Mouse (Mus musculus) CH12.LX (cell line): ENCODE results near the gene Hist1h3b. TPM values are rescaled to one million over a fixed set of nuclear protein-coding genes. Genes with fewer than 3 reads are reported as not detected.

Experiments used
- DNase-seq: peaks from one replicate; pipeline ENCODE4 v3.0.0-alpha.2; 2013; ENCODE audit errors: extremely low read depth
- H3K27ac ChIP-seq: 2 replicates; pipeline ENCODE4 v1.5.1; 2012; ENCODE audit warnings: low read depth, mild to moderate bottlenecking, control low read depth, moderate library complexity; ENCODE audit not compliant: insufficient read depth
- H3K27me3 ChIP-seq: replicated peaks from 2 replicates; pipeline ENCODE3; 2012; ENCODE audit warnings: inconsistent platforms
- H3K36me3 ChIP-seq, 2 experiments: replicated peaks in 1 of 2; 2 replicates each; pipeline versions ENCODE3 to v1.6.1; 2012; ENCODE audit warnings: inconsistent platforms in 1 of 2, low read length in 1 of 2, mild to moderate bottlenecking in 1 of 2, mixed read lengths in 1 of 2, moderate library complexity in 1 of 2; ENCODE audit not compliant: control insufficient read depth in 1 of 2, insufficient read depth in 1 of 2
- H3K4me1 ChIP-seq, 2 experiments: 2 replicates each; pipeline ENCODE4 v1.6.1; 2012; ENCODE audit warnings: inconsistent platforms in 1 of 2, moderate library complexity in 1 of 2; ENCODE audit not compliant: insufficient read depth in 2 of 2, control insufficient read depth in 1 of 2
- H3K4me2 ChIP-seq: 2 replicates; pipeline ENCODE4 v1.6.1; 2012; ENCODE audit warnings: low read depth, mild to moderate bottlenecking, control low read depth; ENCODE audit not compliant: poor library complexity, insufficient read depth, severe bottlenecking
- H3K4me3 ChIP-seq, 3 experiments: fragments of 150-350 bp in 1 of 3; sonication (generic) in 1 of 3; replicated peaks in 1 of 3; 2 replicates each; pipeline versions ENCODE3 to v1.5.1; 2011 to 2012; ENCODE audit warnings: low read depth in 2 of 3, low read length in 2 of 3, mild to moderate bottlenecking in 2 of 3, moderate library complexity in 2 of 3, control low read depth in 1 of 3, improper control_type of control experiment in 1 of 3, inconsistent platforms in 1 of 3, mixed read lengths in 1 of 3; ENCODE audit not compliant: poor library complexity in 1 of 3
- H3K79me2 ChIP-seq: replicated peaks from 2 replicates; pipeline ENCODE4 v1.6.1; 2012; ENCODE audit warnings: mild to moderate bottlenecking, moderate library complexity; ENCODE audit not compliant: control insufficient read depth, poor library complexity, insufficient read depth, severe bottlenecking; ENCODE audit errors: extremely low read depth
- H3K9ac ChIP-seq: 2 replicates; pipeline ENCODE4 v1.6.1; 2012; ENCODE audit warnings: low read depth, mild to moderate bottlenecking, control low read depth, moderate library complexity; ENCODE audit not compliant: insufficient read depth
- H3K9me3 ChIP-seq: replicated peaks from 2 replicates; pipeline ENCODE3; 2012; ENCODE audit warnings: low read length, inconsistent platforms, mixed read lengths
- BHLHE40 ChIP-seq: IDR thresholded peaks from 2 replicates; pipeline ENCODE4 v1.6.1; 2011; ENCODE audit warnings: mild to moderate bottlenecking, low read depth, low read length, improper control_type of control experiment
- CHD1 ChIP-seq: IDR thresholded peaks from 2 replicates; pipeline ENCODE4 v1.6.1; 2012; ENCODE audit warnings: low read depth, low read length, improper control_type of control experiment, inconsistent platforms
- CHD2 ChIP-seq: IDR thresholded peaks from 2 replicates; pipeline ENCODE4 v1.6.1; 2011; ENCODE audit warnings: low read length, improper control_type of control experiment
- CTCF ChIP-seq, 2 experiments: IDR thresholded peaks in 1 of 2; conservative IDR thresholded peaks in 1 of 2; 2 replicates each; pipeline ENCODE4 v1.5.1; 2011 to 2012; ENCODE audit warnings: low read depth in 2 of 2, low read length in 2 of 2, improper control_type of control experiment in 1 of 2, inconsistent platforms in 1 of 2, mild to moderate bottlenecking in 1 of 2, moderate library complexity in 1 of 2
- E2F4 ChIP-seq: IDR thresholded peaks from 2 replicates; pipeline ENCODE4 v1.6.1; 2011; ENCODE audit warnings: low read depth, low read length, improper control_type of control experiment; ENCODE audit not compliant: insufficient replicate concordance
- ELF1 ChIP-seq: IDR thresholded peaks from 2 replicates; pipeline ENCODE4 v1.6.1; 2014; ENCODE audit warnings: low read depth, mild to moderate bottlenecking, inconsistent platforms, low read length, improper control_type of control experiment
- EP300 ChIP-seq: IDR thresholded peaks from 2 replicates; pipeline ENCODE4 v1.6.1; 2011; ENCODE audit warnings: low read length, improper control_type of control experiment
- ETS1 ChIP-seq: conservative IDR thresholded peaks from 2 replicates; pipeline ENCODE4 v1.6.1; 2012; ENCODE audit warnings: low read depth, mild to moderate bottlenecking, inconsistent platforms, low read length, improper control_type of control experiment, moderate library complexity
- GABPA ChIP-seq: IDR thresholded peaks from 2 replicates; pipeline ENCODE4 v1.6.1; 2012; ENCODE audit warnings: low read depth, low read length, improper control_type of control experiment, inconsistent platforms; ENCODE audit not compliant: insufficient replicate concordance
- HCFC1 ChIP-seq: IDR thresholded peaks from 2 replicates; pipeline ENCODE4 v1.6.1; 2012; ENCODE audit warnings: low read depth, mild to moderate bottlenecking, inconsistent platforms, low read length, improper control_type of control experiment
- IRF4 ChIP-seq: IDR thresholded peaks from 2 replicates; pipeline ENCODE4 v1.6.1; 2014; ENCODE audit warnings: low read depth, mild to moderate bottlenecking, inconsistent platforms, low read length, improper control_type of control experiment
- JUN ChIP-seq: IDR thresholded peaks from 2 replicates; pipeline ENCODE4 v1.6.1; 2011; ENCODE audit warnings: low read depth, mild to moderate bottlenecking, low read length, improper control_type of control experiment, moderate library complexity; ENCODE audit not compliant: insufficient read depth
- JUND ChIP-seq: conservative IDR thresholded peaks from 2 replicates; pipeline ENCODE4 v1.6.1; 2011; ENCODE audit warnings: low read depth, low read length, improper control_type of control experiment
- KAT2A ChIP-seq: IDR thresholded peaks from 2 replicates; pipeline ENCODE4 v1.6.1; 2012; ENCODE audit warnings: low read length, improper control_type of control experiment, inconsistent platforms; ENCODE audit not compliant: insufficient replicate concordance
- MAFK ChIP-seq: IDR thresholded peaks from 2 replicates; pipeline ENCODE4 v1.6.1; 2011; ENCODE audit warnings: low read length, improper control_type of control experiment; ENCODE audit not compliant: insufficient replicate concordance
- MAX ChIP-seq: IDR thresholded peaks from 2 replicates; pipeline ENCODE4 v1.6.1; 2011; ENCODE audit warnings: low read length, improper control_type of control experiment
- MAZ ChIP-seq: IDR thresholded peaks from 2 replicates; pipeline ENCODE4 v1.6.1; 2012; ENCODE audit warnings: low read depth, mild to moderate bottlenecking, inconsistent platforms, low read length, improper control_type of control experiment, moderate library complexity
- MEF2A ChIP-seq: IDR thresholded peaks from 2 replicates; pipeline ENCODE4 v1.6.1; 2014; ENCODE audit warnings: low read depth, mild to moderate bottlenecking, inconsistent platforms, low read length, improper control_type of control experiment, borderline replicate concordance
- MXI1 ChIP-seq: IDR thresholded peaks from 2 replicates; pipeline ENCODE4 v1.6.1; 2011; ENCODE audit warnings: mild to moderate bottlenecking, low read depth, low read length, improper control_type of control experiment
- MYC ChIP-seq: IDR thresholded peaks from 2 replicates; pipeline ENCODE4 v1.6.1; 2011; ENCODE audit warnings: low read depth, mild to moderate bottlenecking, improper control_type of control experiment, low read length
- NELFE ChIP-seq: IDR thresholded peaks from 2 replicates; pipeline ENCODE4 v1.6.1; 2011; ENCODE audit warnings: low read depth, low read length, improper control_type of control experiment
- NRF1 ChIP-seq: IDR thresholded peaks from 2 replicates; pipeline ENCODE4 v1.6.1; 2014; ENCODE audit warnings: low read depth, mild to moderate bottlenecking, inconsistent platforms, low read length, improper control_type of control experiment, moderate library complexity
- PAX5 ChIP-seq: IDR thresholded peaks from 2 replicates; pipeline ENCODE4 v1.6.1; 2012; ENCODE audit warnings: low read length, inconsistent platforms, mixed read lengths
- POLR2A ChIP-seq: IDR thresholded peaks from 2 replicates; pipeline ENCODE4 v1.6.1; 2011; ENCODE audit warnings: low read depth, mild to moderate bottlenecking, improper control_type of control experiment, low read length
- POLR2AphosphoS2 ChIP-seq: IDR thresholded peaks from 2 replicates; pipeline ENCODE4 v1.6.1; 2011; ENCODE audit warnings: low read depth, low read length, improper control_type of control experiment
- RAD21 ChIP-seq: IDR thresholded peaks from 2 replicates; pipeline ENCODE4 v1.6.1; 2011; ENCODE audit warnings: low read depth, mild to moderate bottlenecking, low read length, improper control_type of control experiment, moderate library complexity
- RCOR1 ChIP-seq: conservative IDR thresholded peaks from 2 replicates; pipeline ENCODE4 v1.6.1; 2012; ENCODE audit warnings: low read depth, mild to moderate bottlenecking, inconsistent platforms, low read length, improper control_type of control experiment
- SIN3A ChIP-seq: IDR thresholded peaks from 2 replicates; pipeline ENCODE4 v1.6.1; 2012; ENCODE audit warnings: low read length, improper control_type of control experiment, inconsistent platforms
- SMC3 ChIP-seq: IDR thresholded peaks from 2 replicates; pipeline ENCODE4 v1.6.1; 2011; ENCODE audit warnings: low read depth, low read length, improper control_type of control experiment
- TBP ChIP-seq: conservative IDR thresholded peaks from 2 replicates; pipeline ENCODE4 v1.6.1; 2011; ENCODE audit warnings: low read depth, low read length, improper control_type of control experiment
- TCF12 ChIP-seq: IDR thresholded peaks from 2 replicates; pipeline ENCODE4 v1.6.1; 2014; ENCODE audit warnings: low read depth, mild to moderate bottlenecking, inconsistent platforms, low read length, improper control_type of control experiment
- UBTF ChIP-seq: IDR thresholded peaks from 2 replicates; pipeline ENCODE4 v1.6.1; 2012; ENCODE audit warnings: low read depth, mild to moderate bottlenecking, inconsistent platforms, low read length, improper control_type of control experiment, moderate library complexity
- USF1 ChIP-seq: IDR thresholded peaks from 2 replicates; pipeline ENCODE4 v1.6.1; 2014; ENCODE audit warnings: low read depth, mild to moderate bottlenecking, inconsistent platforms, low read length, improper control_type of control experiment
- USF2 ChIP-seq: conservative IDR thresholded peaks from 2 replicates; pipeline ENCODE4 v1.6.1; 2011; ENCODE audit warnings: low read depth, low read length, improper control_type of control experiment
- ZC3H11A ChIP-seq: IDR thresholded peaks from 2 replicates; pipeline ENCODE4 v1.6.1; 2012; ENCODE audit warnings: low read depth, mild to moderate bottlenecking, inconsistent platforms, low read length, improper control_type of control experiment
- ZKSCAN1 ChIP-seq: IDR thresholded peaks from 2 replicates; pipeline ENCODE4 v1.6.1; 2012; ENCODE audit warnings: low read depth, inconsistent platforms, low read length, improper control_type of control experiment, borderline replicate concordance
- ZMIZ1 ChIP-seq: IDR thresholded peaks from 2 replicates; pipeline ENCODE4 v1.6.1; 2012; ENCODE audit warnings: low read depth, mild to moderate bottlenecking, inconsistent platforms, low read length, improper control_type of control experiment
- ZNF384 ChIP-seq: IDR thresholded peaks from 2 replicates; pipeline ENCODE4 v1.6.1; 2012; ENCODE audit warnings: low read depth, low read length, improper control_type of control experiment, inconsistent platforms
- dilution Hi-C: fragments of 300-500 bp; cut with MboI; formaldehyde crosslinking; loops from 2 replicates; pipeline ENCODE4 v1.14.3; 2020; ENCODE audit warnings: low sequenced_read_pairs; ENCODE audit not compliant: extremely low pct_unique_long_range_greater_than_20kb, extremely low pct_ligation_motif_present
- in situ Hi-C: fragments of 300-500 bp; cut with MboI; formaldehyde crosslinking; loops from 3 replicates; pipeline ENCODE4 v1.14.3; 2019; ENCODE audit warnings: low sequenced_read_pairs, low pct_ligation_motif_present, low pct_unique_long_range_greater_than_20kb, mixed read lengths
- polyA plus RNA-seq: library from polyadenylated mRNA; unstranded; fragments of >175 nt; gene quantifications from 2 replicates; pipeline ENCODE4 v1.2.1, GENCODE M21; 2012; ENCODE audit warnings: low read depth; ENCODE audit not compliant: insufficient read length
- total RNA-seq, 2 experiments: library from RNA; depleted of rRNA; stranded (reverse); fragments of 300-350 nt in 1 of 2; fragments of >200 nt in 1 of 2; gene quantifications; 2 replicates each; pipeline ENCODE4 v1.2.3; 2012 to 2014

Hist1h3b gene
- total and polyA plus RNA-seq, 3 experiments: 5.5 to 2,096 (median 44.0) TPM

DNA sequence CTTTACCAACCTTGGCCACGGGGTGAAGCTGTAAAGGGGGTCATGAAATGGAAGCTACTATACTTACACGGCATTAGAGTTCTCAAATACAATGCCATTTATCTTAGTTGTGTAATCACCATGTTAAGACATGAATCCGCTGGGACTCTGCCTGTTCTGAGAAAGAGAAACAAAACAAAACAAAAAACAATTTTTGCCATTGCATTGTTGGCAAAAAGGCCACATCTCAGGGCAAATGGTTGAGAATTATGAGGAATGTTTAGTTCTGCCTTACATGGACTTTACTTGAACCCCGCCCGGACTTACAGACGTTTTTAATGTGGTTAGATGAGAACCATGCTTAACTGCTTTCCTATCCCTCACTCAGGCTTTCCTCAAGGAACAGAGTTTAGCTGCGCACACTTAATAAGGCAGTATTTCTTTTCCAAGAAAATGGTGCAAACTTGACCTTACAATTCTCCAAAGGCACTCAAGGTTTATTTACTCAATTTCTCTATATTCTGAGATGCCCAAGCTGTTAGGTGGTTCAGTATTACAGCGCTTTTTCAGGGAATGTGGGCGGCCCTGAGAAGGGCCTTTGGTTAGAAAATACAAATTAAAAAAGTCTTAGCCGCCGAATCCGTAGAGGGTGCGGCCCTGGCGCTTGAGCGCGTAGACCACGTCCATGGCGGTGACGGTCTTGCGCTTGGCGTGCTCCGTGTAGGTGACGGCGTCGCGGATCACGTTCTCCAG lies 8.3 kb downstream of the Hist1h3b start:
- Histone ChIP-seq H3K79me2 (no peaks in the 10 kb centered on the region), H3K4me2 (peak overlapping the region; percentile 96), H3K4me3 (peak overlapping the region; percentile 45 to 49 (median 48)), H3K9ac (peak overlapping the region; percentile 98), H3K36me3 (no peaks in the 10 kb centered on the region), H3K9me3 (no peaks in the 10 kb centered on the region), H3K27me3 (no peaks in the 10 kb centered on the region), H3K27ac (peak overlapping the region; percentile 84), H3K4me1 (peaks cover 3 to 53% of the 10 kb centered on the region in 2 experiments; a peak in 3 of 4 replicates)
- in situ Hi-C loops: loop anchor here (25.0 kb wide), 1 partner anchor 1723 kb away; the partner anchor contains the start of genes Hist1h2ag, Hist1h2ah, Hist1h2bj and Hist1h2bk
- dilution Hi-C loops: no loop called here
- TF ChIP-seq ETS1: no peak; the same call in 1 of the 2 replicates
- no peak for TF ChIP-seq USF2
- TF ChIP-seq GABPA: no peak
- no peak; the same call in 1 of the 2 replicates for TF ChIP-seq MAX
- TF ChIP-seq POLR2A: peak; percentile 82
- TF ChIP-seq RCOR1: no peak
- TF ChIP-seq MYC: 0 out of 2 replicates have a peak, but pooled peaks have one; percentile 9
- TF ChIP-seq USF1: no peak
- TF ChIP-seq CHD1: no peak; the same call in 1 of the 2 replicates
- TF ChIP-seq MAZ: no peak
- no peak for TF ChIP-seq ELF1
- no peak for TF ChIP-seq EP300
- peak; percentile 99 for TF ChIP-seq POLR2AphosphoS2
- no peak for TF ChIP-seq PAX5
- TF ChIP-seq SMC3: no peak
- no peak for TF ChIP-seq RAD21
- TF ChIP-seq UBTF: 0 out of 2 replicates have a peak, but pooled peaks have one; percentile 90
- no peak for TF ChIP-seq JUND
- TF ChIP-seq BHLHE40: 0 out of 2 replicates have a peak, but pooled peaks have one; percentile 3
- TF ChIP-seq ZNF384: no peak
- TF ChIP-seq MAFK: no peak
- TF ChIP-seq TCF12: no peak
- peak; percentile 98 for TF ChIP-seq ZMIZ1
- no peak for TF ChIP-seq E2F4
- 0 out of 2 replicates have a peak, but pooled peaks have one; percentile 38 for TF ChIP-seq TBP
- TF ChIP-seq KAT2A: no peak
- 0 out of 2 replicates have a peak, but pooled peaks have one; percentile 1 for TF ChIP-seq HCFC1
- TF ChIP-seq IRF4: no peak
- no peak for TF ChIP-seq NRF1
- TF ChIP-seq ZC3H11A: no peak
- no peak for TF ChIP-seq ZKSCAN1
- no peak for TF ChIP-seq MXI1
- no peak for TF ChIP-seq JUN
- peak; percentile 2; the same call in 1 of the 2 replicates for TF ChIP-seq MEF2A
- no peak for TF ChIP-seq SIN3A
- TF ChIP-seq CTCF (conservative IDR thresholded peaks at IDR 0.05 in 1 of 2, IDR thresholded peaks at IDR 0.05 in 1 of 2; ENCODE audit: low read depth in 2 of 2, low read length in 2 of 2): peak in 1 of 2 experiments; percentile 29; a peak in 1 of 4 replicates
- TF ChIP-seq CHD2: peak; percentile 7; the same call in 1 of the 2 replicates
- TF ChIP-seq NELFE: peak; percentile 91
- DNase-seq: no peak
